Mouse (Mus musculus) embryonic facial prominence, embryonic 11.5 days (tissue): Measurements from ENCODE around the gene Tex30. TPM values are rescaled to one million over a fixed set of nuclear protein-coding genes. Genes with fewer than 3 reads are reported as not detected.
"Not testable (repeated sequence)": the region's sequence is repeated elsewhere in the genome, so short reads cannot be mapped to it uniquely, and the experiment has no call there.

Source experiments
- ATAC-seq: fragments of 200-750 bp; cut with Nextera tagmentation; replicated peaks from 2 replicates; pipeline ENCODE4 v1.8.0; 2017; ENCODE audit warnings: low read depth; ENCODE audit not compliant: insufficient number of reproducible peaks, low FRiP score, low TSS enrichment
- DNase-seq: peaks from one replicate; pipeline ENCODE4 v3.0.0-alpha.2; 2015; ENCODE audit warnings: low spot score
- H3K27ac ChIP-seq: fragments of 300-500 bp; sonication (generic); replicated peaks from 2 replicates; pipeline ENCODE4 v1.5.1; 2014; ENCODE audit warnings: mild to moderate bottlenecking, low read depth, low read length, control low read depth
- H3K27me3 ChIP-seq: fragments of 300-500 bp; sonication (generic); 2 replicates; pipeline ENCODE4 v1.6.1; 2014; ENCODE audit warnings: mild to moderate bottlenecking, low read length, moderate library complexity, mixed read lengths; ENCODE audit not compliant: control insufficient read depth, insufficient read depth
- H3K36me3 ChIP-seq: fragments of 300-500 bp; sonication (generic); replicated peaks from 2 replicates; pipeline ENCODE4 v1.6.1; 2014; ENCODE audit warnings: low read depth, mild to moderate bottlenecking, low read length, moderate library complexity, mixed read lengths; ENCODE audit not compliant: control insufficient read depth, insufficient read depth
- H3K4me1 ChIP-seq: fragments of 300-500 bp; sonication (generic); 2 replicates; pipeline ENCODE4 v1.6.1; 2014; ENCODE audit warnings: low read length, mixed read lengths; ENCODE audit not compliant: control insufficient read depth, insufficient read depth
- H3K4me2 ChIP-seq: fragments of 300-500 bp; sonication (generic); 2 replicates; pipeline ENCODE4 v1.6.1; 2014; ENCODE audit warnings: low read depth, mild to moderate bottlenecking, control low read depth, low read length, moderate library complexity
- H3K4me3 ChIP-seq: fragments of 300-500 bp; sonication (generic); 2 replicates; pipeline ENCODE4 v1.5.1; 2014; ENCODE audit warnings: low read depth, low read length, control low read depth
- H3K9ac ChIP-seq: fragments of 300-500 bp; sonication (generic); replicated peaks from 2 replicates; pipeline ENCODE4 v1.6.1; 2014; ENCODE audit warnings: mild to moderate bottlenecking, control low read depth, low read length
- H3K9me3 ChIP-seq: fragments of 300-500 bp; sonication (generic); replicated peaks from 2 replicates; pipeline ENCODE4 v1.6.1; 2016; ENCODE audit warnings: mild to moderate bottlenecking, low read length, inconsistent platforms, mixed read lengths; ENCODE audit not compliant: control insufficient read depth
- WGBS: fragments of 180-500 bp; shearing (Covaris S2); extraction: QIAGEN DNeasy Blood & Tissue Kit; methylation state at CpG from one replicate; pipeline ENCODE4 v1.1.7; 2014; 5-methylcytosine and 5-hydroxymethylcytosine counted together
- polyA plus RNA-seq: library from polyadenylated mRNA; unstranded; fragments of >200 nt; fragmentation: Nextera tagmentation; extraction: Ambion mirVana; gene quantifications from 2 replicates; pipeline ENCODE4 v1.2.1, GENCODE M21; 2014

Gene Tex30
- polyA plus RNA-seq, 1 experiment from 2014 or later = 108 TPM

GRCm38 (mm10) chr1:44064625-44065024 is 37.6 kb downstream of the Tex30 start:
- H3K4me1 ChIP-seq = no peaks in the 10 kb centered on the region
- H3K27ac ChIP-seq = no peak overlapping the region
- H3K4me3 ChIP-seq = no peak overlapping the region
- no peaks in the 10 kb centered on the region for H3K9me3 ChIP-seq
- DNase-seq = peak; percentile 58
- no peaks in the 10 kb centered on the region for H3K36me3 ChIP-seq
- no peak overlapping the region for H3K4me2 ChIP-seq
- H3K27me3 ChIP-seq = no peaks in the 10 kb centered on the region
- WGBS = 0% methylated on average over 1 of the region's 1 CpGs
- no peak overlapping the region for H3K9ac ChIP-seq
- no peak for ATAC-seq

- no peak overlapping the region for H3K27ac ChIP-seq
- no peak overlapping the region for H3K9ac ChIP-seq
- H3K4me1 ChIP-seq = no peaks in the 10 kb centered on the region
- no peaks in the 10 kb centered on the region for H3K27me3 ChIP-seq
- ATAC-seq (no peak), DNase-seq (no peak)
- H3K4me2 ChIP-seq = no peak overlapping the region
- no peaks in the 10 kb centered on the region for H3K36me3 ChIP-seq
- H3K9me3 ChIP-seq = no peaks in the 10 kb centered on the region
- H3K4me3 ChIP-seq = no peak overlapping the region
- WGBS = 96% methylated on average over 6 of the region's 6 CpGs
Observed at GRCm38 (mm10) chr1:44063439-44063838, 38.8 kb downstream of the Tex30 start.

GRCm38 (mm10) chr1:44061836-44062235 is 40.4 kb downstream of the Tex30 start, which contains the start of gene Gm8251:
Gene Gm8251, minus strand, starts transcription at chr1:44061936.
- DNase-seq = no peak
- 87% methylated on average over 2 of the region's 2 CpGs for WGBS
- Histone ChIP-seq H3K9ac (no peak within 1 kb of the TSS), H3K36me3 (no peaks in the 10 kb centered on the region), H3K4me2 (no peak within 1 kb of the TSS), H3K27me3 (no peaks in the 10 kb centered on the region), H3K27ac (no peak within 1 kb of the TSS), H3K4me1 (no peaks in the 10 kb centered on the region), H3K9me3 (no peaks in the 10 kb centered on the region), H3K4me3 (no peak within 1 kb of the TSS)
- no peak for ATAC-seq

- no peak overlapping the region for H3K27ac ChIP-seq
- DNase-seq = no peak
- 71% methylated on average over 3 of the region's 3 CpGs for WGBS
- no peaks in the 10 kb centered on the region for H3K4me1 ChIP-seq
- no peaks in the 10 kb centered on the region for H3K27me3 ChIP-seq
- no peak overlapping the region for H3K4me2 ChIP-seq
- ATAC-seq = no peak
- H3K9me3 ChIP-seq = no peaks in the 10 kb centered on the region
- no peak overlapping the region for H3K4me3 ChIP-seq
- no peaks in the 10 kb centered on the region for H3K36me3 ChIP-seq
- H3K9ac ChIP-seq = no peak overlapping the region
Observed at GRCm38 (mm10) chr1:44057805-44058204, 44.4 kb downstream of the Tex30 start.

GRCm38 (mm10) chr1:44046556-44046955 is 55.7 kb downstream of the Tex30 start:
- no peaks in the 10 kb centered on the region for H3K27me3 ChIP-seq
- ATAC-seq (no peak), DNase-seq (no peak)
- 84% methylated on average over 2 of the region's 2 CpGs for WGBS
- H3K9me3 ChIP-seq = no peaks in the 10 kb centered on the region
- H3K4me1 ChIP-seq = no peaks in the 10 kb centered on the region
- H3K4me3 ChIP-seq = no peak overlapping the region
- no peak overlapping the region for H3K4me2 ChIP-seq
- H3K27ac ChIP-seq = no peak overlapping the region
- no peaks in the 10 kb centered on the region for H3K36me3 ChIP-seq
- no peak overlapping the region for H3K9ac ChIP-seq

- whole genome bisulfite sequencing = 85% methylated on average over 5 of the region's 5 CpGs
- H3K4me3 ChIP-seq, H3K9ac ChIP-seq, DNase-seq, H3K27me3 ChIP-seq, ATAC-seq, H3K27ac ChIP-seq, H3K9me3 ChIP-seq, H3K36me3 ChIP-seq, H3K4me2 ChIP-seq, H3K4me1 ChIP-seq: not testable (repeated sequence)
Observed at GRCm38 (mm10) chr1:44045689-44046088, 56.6 kb downstream of the Tex30 start.

GRCm38 (mm10) chr1:44042555-44042915 is 59.7 kb downstream of the Tex30 start:
- H3K9me3 ChIP-seq = no peaks in the 10 kb centered on the region
- H3K4me3 ChIP-seq = peak overlapping the region; percentile 29
- no peaks in the 10 kb centered on the region for H3K27me3 ChIP-seq
- peak overlapping the region; percentile 57 for H3K4me2 ChIP-seq
- peak overlapping the region; percentile 67 for H3K9ac ChIP-seq
- H3K27ac ChIP-seq = no peak overlapping the region
- WGBS = 5% methylated on average over 6 of the region's 6 CpGs
- H3K4me1 ChIP-seq = no peaks in the 10 kb centered on the region
- no peaks in the 10 kb centered on the region for H3K36me3 ChIP-seq
- peak; percentile 63 for ATAC-seq
- DNase-seq = no peak

- WGBS = under 1% methylated on average over 17 of the region's 17 CpGs
- Histone ChIP-seq H3K36me3 (no peaks in the 10 kb centered on the region), H3K9ac (peak overlapping the region; percentile 67), H3K27me3 (no peaks in the 10 kb centered on the region), H3K27ac (no peak overlapping the region), H3K4me3 (peak overlapping the region; percentile 29), H3K4me1 (no peaks in the 10 kb centered on the region), H3K9me3 (no peaks in the 10 kb centered on the region), H3K4me2 (peak overlapping the region; percentile 57)
- ATAC-seq = peak; percentile 70
- peak; percentile 90 for DNase-seq
Observed at GRCm38 (mm10) chr1:44041797-44042554, 60.3 kb downstream of the Tex30 start.
